Mouse (Mus musculus): ENCODE measurements around the gene Faf1. TPM values are rescaled to one million over a fixed set of nuclear protein-coding genes. Genes with fewer than 3 reads are reported as not detected.

Gene Faf1
- polyA plus RNA-seq, 1 experiment from 2014 or later = 30.3 TPM

DNA sequence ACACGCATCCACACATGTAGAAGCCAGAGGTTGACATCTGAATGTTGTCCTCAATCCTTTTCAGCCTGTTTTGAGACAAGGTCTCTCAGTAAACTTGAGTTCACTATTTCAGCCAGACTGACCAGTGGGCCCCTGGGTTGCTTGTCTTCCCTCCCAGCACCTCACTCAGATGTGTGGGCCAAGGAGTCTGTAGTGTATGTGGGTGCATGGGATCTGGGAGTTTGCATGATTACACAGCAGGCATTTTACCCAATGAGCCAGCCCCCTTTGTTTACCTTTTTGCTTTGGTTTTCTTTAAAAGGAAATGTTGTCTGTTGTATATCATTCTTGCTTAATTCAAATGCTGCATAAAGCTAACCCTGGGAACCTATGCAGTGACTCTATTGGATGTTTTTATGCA, 138.8 kb downstream of the Faf1 start:
- ATAC-seq (ENCODE audit: insufficient read depth) (no peak), DNase-seq (no peak)
- Histone ChIP-seq H3K9me3 (ENCODE audit: low read depth, low read length) (no peaks in the 10 kb centered on the region), H3K27me3 (ENCODE audit: insufficient read depth, low read length) (no peaks in the 10 kb centered on the region), H3K9ac (no peak overlapping the region), H3K4me2 (no peak overlapping the region), H3K4me1 (ENCODE audit: insufficient read depth) (no peaks in the 10 kb centered on the region), H3K36me3 (ENCODE audit: insufficient read depth) (no peaks in the 10 kb centered on the region), H3K4me3 (ENCODE audit: low read depth, low read length) (no peak overlapping the region), H3K27ac (ENCODE audit: low read depth) (no peak overlapping the region)
- 78% methylated on average over 1 of the region's 1 CpGs for WGBS
- no peak for TF ChIP-seq CTCF (IDR thresholded peaks at IDR 0.05; ENCODE audit: low read depth)

DNA sequence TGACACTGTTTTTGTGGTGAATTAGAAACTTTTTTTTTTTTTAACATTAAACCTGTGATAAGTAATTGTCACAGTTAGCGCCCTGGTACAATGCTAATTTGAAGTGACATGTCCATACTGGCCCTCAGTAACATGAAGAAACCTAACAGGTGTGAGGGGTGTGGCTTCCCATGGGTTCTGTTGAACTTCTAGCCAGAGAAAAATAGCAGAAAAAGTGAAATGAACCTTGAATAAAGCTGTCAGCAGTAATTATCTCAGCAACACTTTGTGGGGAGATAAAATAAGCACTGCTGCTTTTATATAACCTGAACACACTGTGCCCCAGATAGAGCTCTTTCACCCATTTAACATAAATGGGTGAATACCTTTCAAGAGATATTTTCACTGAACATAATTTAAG, 139.2 kb downstream of the Faf1 start:
- no peak for TF ChIP-seq CTCF (IDR thresholded peaks at IDR 0.05; ENCODE audit: low read depth)
- Histone ChIP-seq H3K36me3 (ENCODE audit: insufficient read depth) (no peaks in the 10 kb centered on the region), H3K27me3 (ENCODE audit: insufficient read depth, low read length) (no peaks in the 10 kb centered on the region), H3K4me3 (ENCODE audit: low read depth, low read length) (no peak overlapping the region), H3K4me1 (ENCODE audit: insufficient read depth) (no peaks in the 10 kb centered on the region), H3K4me2 (no peak overlapping the region), H3K9me3 (ENCODE audit: low read depth, low read length) (no peaks in the 10 kb centered on the region), H3K27ac (ENCODE audit: low read depth) (no peak overlapping the region), H3K9ac (no peak overlapping the region)
- 86% methylated on average over 1 of the region's 1 CpGs for WGBS
- ATAC-seq (ENCODE audit: insufficient read depth) = no peak
- no peak for DNase-seq

DNA sequence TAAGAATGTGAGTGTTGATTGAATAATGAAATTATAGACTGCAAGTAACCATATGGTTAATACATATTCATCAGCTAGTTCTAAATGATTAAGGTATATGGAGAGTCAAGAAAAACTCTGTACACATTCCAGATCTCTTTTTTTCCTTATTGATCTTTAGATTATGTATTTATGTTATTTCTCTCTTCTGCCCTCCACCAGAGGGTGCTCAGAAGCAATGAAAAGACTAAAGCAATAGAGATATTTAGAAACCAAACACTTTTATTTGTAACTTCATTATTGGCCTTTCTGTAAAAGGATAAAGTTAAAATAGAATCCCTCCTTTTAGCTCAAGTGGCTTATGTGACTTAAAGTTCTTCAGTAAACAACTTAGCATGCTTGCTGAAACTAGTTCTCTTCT, 143.1 kb downstream of the Faf1 start:
- no peak overlapping the region for H3K4me2 ChIP-seq
- no peaks in the 10 kb centered on the region for H3K27me3 ChIP-seq (ENCODE audit: insufficient read depth, low read length)
- no peak for ATAC-seq (ENCODE audit: insufficient read depth)
- H3K9ac ChIP-seq = no peak overlapping the region
- H3K27ac ChIP-seq (ENCODE audit: low read depth) = no peak overlapping the region
- H3K4me1 ChIP-seq (ENCODE audit: insufficient read depth) = no peaks in the 10 kb centered on the region
- DNase-seq = no peak
- H3K36me3 ChIP-seq (ENCODE audit: insufficient read depth) = no peaks in the 10 kb centered on the region
- H3K4me3 ChIP-seq (ENCODE audit: low read depth, low read length) = no peak overlapping the region
- H3K9me3 ChIP-seq (ENCODE audit: low read depth, low read length) = no peaks in the 10 kb centered on the region
- no peak for TF ChIP-seq CTCF (IDR thresholded peaks at IDR 0.05; ENCODE audit: low read depth)

DNA sequence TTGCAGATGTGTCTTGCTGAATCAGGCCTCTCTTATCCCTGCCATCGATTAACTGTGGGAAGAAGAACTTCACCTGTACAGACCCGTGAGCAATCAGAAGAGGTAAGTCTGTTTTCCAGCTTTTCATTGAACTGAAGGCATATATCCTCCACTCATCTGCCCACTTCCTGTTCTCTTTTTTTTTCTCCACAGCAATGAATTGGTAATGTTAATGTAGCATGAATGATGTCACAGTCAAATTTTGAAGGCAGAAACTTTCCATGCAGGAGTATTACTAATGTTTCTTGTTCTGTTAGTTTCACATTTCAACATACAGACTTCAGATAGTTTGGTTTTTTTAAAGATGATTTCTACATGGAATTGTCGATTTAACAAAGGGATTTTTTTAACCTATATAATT, 153.4 kb downstream of the Faf1 start:
- H3K36me3 ChIP-seq (ENCODE audit: insufficient read depth) = peaks cover 9% of the 10 kb centered on the region; the same call in 1 of the 2 replicates
- H3K9ac ChIP-seq = no peak overlapping the region
- TF ChIP-seq CTCF (IDR thresholded peaks at IDR 0.05; ENCODE audit: low read depth) = no peak
- DNase-seq (no peak), ATAC-seq (ENCODE audit: insufficient read depth) (no peak)
- no peaks in the 10 kb centered on the region for H3K9me3 ChIP-seq (ENCODE audit: low read depth, low read length)
- H3K4me1 ChIP-seq (ENCODE audit: insufficient read depth) = no peaks in the 10 kb centered on the region
- WGBS = 90% methylated on average over 3 of the region's 3 CpGs
- no peak overlapping the region for H3K4me3 ChIP-seq (ENCODE audit: low read depth, low read length)
- H3K4me2 ChIP-seq = no peak overlapping the region
- no peaks in the 10 kb centered on the region for H3K27me3 ChIP-seq (ENCODE audit: insufficient read depth, low read length)
- no peak overlapping the region for H3K27ac ChIP-seq (ENCODE audit: low read depth)

DNA sequence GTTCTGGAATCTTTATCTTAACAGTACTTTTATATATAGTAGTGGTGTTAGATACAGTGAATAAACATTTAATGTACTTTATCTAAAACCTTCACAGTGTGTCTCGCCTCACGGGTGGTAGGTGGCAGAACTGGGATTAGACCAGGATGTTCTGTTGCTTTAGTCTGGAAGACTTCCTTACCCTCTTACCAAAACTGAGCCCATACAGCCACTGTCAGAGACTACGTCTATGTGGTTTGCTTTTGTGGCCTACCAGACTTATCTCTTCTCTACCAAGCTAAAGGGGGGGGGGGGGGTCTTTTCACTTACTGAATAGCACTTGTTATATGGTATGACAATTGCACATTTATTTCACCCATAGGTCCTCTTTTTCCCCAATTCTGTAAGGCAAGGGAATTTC, 181.5 kb downstream of the Faf1 start:
- H3K27ac ChIP-seq (ENCODE audit: low read depth) = no peak overlapping the region
- no peaks in the 10 kb centered on the region for H3K9me3 ChIP-seq (ENCODE audit: low read depth, low read length)
- no peak for TF ChIP-seq CTCF (IDR thresholded peaks at IDR 0.05; ENCODE audit: low read depth)
- no peak overlapping the region for H3K9ac ChIP-seq
- no peaks in the 10 kb centered on the region for H3K36me3 ChIP-seq (ENCODE audit: insufficient read depth)
- WGBS = 73% methylated on average over 3 of the region's 3 CpGs
- ATAC-seq (ENCODE audit: insufficient read depth) = no peak
- H3K4me1 ChIP-seq (ENCODE audit: insufficient read depth) = peaks cover 2% of the 10 kb centered on the region; the same call in 1 of the 2 replicates
- H3K4me2 ChIP-seq = no peak overlapping the region
- no peak overlapping the region for H3K4me3 ChIP-seq (ENCODE audit: low read depth, low read length)
- H3K27me3 ChIP-seq (ENCODE audit: insufficient read depth, low read length) = no peaks in the 10 kb centered on the region
- DNase-seq = no peak

DNA sequence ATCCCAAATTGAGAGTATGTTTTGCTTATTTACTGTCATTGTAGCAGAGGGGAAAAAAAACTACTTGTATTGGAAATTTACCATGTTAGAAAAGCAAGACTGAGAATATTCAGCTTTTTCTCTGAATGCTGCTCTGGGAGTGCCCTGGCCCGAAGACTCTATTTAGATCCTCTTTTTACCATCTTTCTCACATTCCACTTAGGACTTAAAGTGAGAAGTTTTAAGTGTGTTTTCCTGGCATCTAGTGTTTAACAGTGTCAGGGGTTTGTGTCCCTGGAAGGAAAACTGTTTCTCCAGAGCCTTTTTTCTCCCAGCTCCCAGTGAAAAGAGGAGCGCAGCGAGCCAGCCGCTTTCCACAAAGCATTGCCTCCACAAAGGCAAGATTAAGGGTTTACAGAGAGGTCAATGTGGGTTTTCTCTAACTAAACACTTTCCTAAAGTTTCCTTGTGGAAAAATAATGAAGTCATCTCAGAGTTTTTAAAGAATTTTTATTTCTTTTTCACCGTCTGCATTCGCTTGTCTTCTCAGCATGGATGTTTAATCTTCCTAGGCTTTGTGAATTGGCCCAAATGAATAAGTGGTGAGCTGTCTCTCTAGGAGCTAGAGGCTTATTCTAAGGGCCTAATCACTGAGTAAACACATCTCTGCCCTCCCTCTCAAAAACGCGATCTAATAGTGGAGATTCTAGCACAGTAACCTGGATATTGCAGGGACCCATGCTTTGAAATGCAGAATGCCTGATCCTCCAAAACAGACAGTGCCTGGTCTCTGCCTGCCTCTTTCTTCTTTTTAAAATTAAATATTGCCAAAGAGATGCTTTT, 182.4 kb downstream of the Faf1 start:
- Histone ChIP-seq H3K9me3 (ENCODE audit: low read depth, low read length) (no peaks in the 10 kb centered on the region), H3K27me3 (ENCODE audit: insufficient read depth, low read length) (no peaks in the 10 kb centered on the region), H3K4me1 (ENCODE audit: insufficient read depth) (peaks cover 2% of the 10 kb centered on the region; the same call in 1 of the 2 replicates), H3K27ac (ENCODE audit: low read depth) (no peak overlapping the region), H3K9ac (no peak overlapping the region), H3K4me3 (ENCODE audit: low read depth, low read length) (no peak overlapping the region), H3K36me3 (ENCODE audit: insufficient read depth) (no peaks in the 10 kb centered on the region), H3K4me2 (no peak overlapping the region)
- DNase-seq (no peak), ATAC-seq (ENCODE audit: insufficient read depth) (no peak)
- WGBS = 45% methylated on average over 8 of the region's 8 CpGs
- TF ChIP-seq CTCF (IDR thresholded peaks at IDR 0.05; ENCODE audit: low read depth) = no peak

DNA sequence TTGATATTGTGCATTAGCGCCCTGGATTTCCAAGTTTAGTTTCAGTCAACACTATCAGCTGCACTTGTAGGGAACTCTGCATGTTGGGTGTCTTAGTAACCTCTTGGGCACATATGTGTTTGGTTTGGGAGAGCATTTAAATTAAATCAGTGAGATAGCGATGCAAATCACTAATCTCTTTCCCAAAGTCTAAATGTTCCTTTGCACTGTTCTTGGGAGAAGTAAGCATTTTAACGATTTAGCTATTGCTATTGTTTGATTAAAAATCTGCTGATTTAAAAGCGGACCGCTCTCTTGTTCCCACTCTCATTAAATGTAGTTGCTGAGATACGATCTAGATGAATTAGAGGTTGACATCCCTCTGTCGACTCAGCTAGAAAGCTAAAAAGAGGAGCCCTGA, 183.0 kb downstream of the Faf1 start:
- Histone ChIP-seq H3K9ac (no peak overlapping the region), H3K4me2 (no peak overlapping the region), H3K36me3 (ENCODE audit: insufficient read depth) (no peaks in the 10 kb centered on the region), H3K27me3 (ENCODE audit: insufficient read depth, low read length) (no peaks in the 10 kb centered on the region), H3K27ac (ENCODE audit: low read depth) (no peak overlapping the region), H3K4me3 (ENCODE audit: low read depth, low read length) (no peak overlapping the region), H3K9me3 (ENCODE audit: low read depth, low read length) (no peaks in the 10 kb centered on the region), H3K4me1 (ENCODE audit: insufficient read depth) (peaks cover 2% of the 10 kb centered on the region; the same call in 1 of the 2 replicates)
- 56% methylated on average over 7 of the region's 7 CpGs for WGBS
- no peak for TF ChIP-seq CTCF (IDR thresholded peaks at IDR 0.05; ENCODE audit: low read depth)
- DNase-seq (no peak), ATAC-seq (ENCODE audit: insufficient read depth) (no peak)
